ENCODE assay signal across 8 mouse cellular contexts in genomic region chr11:53551754-53552153, GRCm38 (mm10). TPM values are rescaled to one million over a fixed set of nuclear protein-coding genes. Genes with fewer than 3 reads are reported as not detected.
DNase-seq lines count a peak whose midpoint lies in the region; ATAC-seq and TF ChIP-seq lines count a peak whose summit lies in the region.

No protein-coding gene starts in this region.

- TF ChIP-seq POLR2A in kidney, adult 2 months (IDR thresholded peaks at IDR 0.05; ENCODE audit: low read depth, low read length): no peak

- DNase-seq in kidney, adult 2 months: no peak
- DNase-seq in kidney, adult 8-10 months: no peak
- DNase-seq in A20 (ENCODE audit: low read depth, low spot score): peak; percentile 36
- DNase-seq in Muller cell, postnatal 12 days (ENCODE audit: inconsistent ontology term): peak; percentile 39
- peak; percentile 23 for DNase-seq in fat pad, adult 2 months (ENCODE audit: extremely low read depth, low read depth, low spot score)
- no peak for DNase-seq in urinary bladder, postnatal 36 days (ENCODE audit: low spot score in 2 of 2)

- no peaks in the 10 kb centered on the region for H3K4me1 ChIP-seq in kidney, adult 2 months (ENCODE audit: control insufficient read depth, insufficient read depth, low read length)

- no peaks in the 10 kb centered on the region for H3K36me3 ChIP-seq in kidney, adult 2 months (ENCODE audit: control insufficient read depth, insufficient read depth, low read length)

- H3K4me3 ChIP-seq in kidney, adult 2 months (ENCODE audit: insufficient read depth, low read depth, low read length): no peak overlapping the region

- WGBS in kidney, adult 2 months: 70% methylated on average over 12 of the region's 12 CpGs

- ATAC-seq in activated CD4-positive, CD25-positive, alpha-beta regulatory T cell, adult 4 months: no peak
- no peak for ATAC-seq in inflammation-experienced regulatory T-cells, adult 6 months

- 0 out of 2 replicates have a peak, but pooled peaks have one; percentile 21 for TF ChIP-seq CTCF in kidney, adult 2 months (conservative IDR thresholded peaks at IDR 0.05; ENCODE audit: insufficient read depth, insufficient read length, low read depth, low read length)

- no peaks in the 10 kb centered on the region for H3K27me3 ChIP-seq in kidney, adult 2 months (replicated peaks; ENCODE audit: control insufficient read depth, insufficient read depth, low read length)

- H3K27ac ChIP-seq in kidney, adult 2 months (ENCODE audit: insufficient read depth, low read depth, low read length): no peak overlapping the region

RNA-seq across cellular contexts. Expression of gene Kif3a, which starts 15.4 kb away (rescaled TPM):
- 7.4 and 7.5 TPM in 2 replicates for polyA plus RNA-seq in kidney, adult 2 months (2012; rRNA removed)
- 1 to 10 TPM; 5.9 to 7.8 TPM for polyA plus RNA-seq in activated CD4-positive, CD25-positive, alpha-beta regulatory T cell, adult 4 months (2017; shearing (Covaris generic))
- polyA plus RNA-seq in inflammation-experienced regulatory T-cells, adult 6 months (2017; shearing (Covaris generic)): 10 to 100 TPM in 2 of 3 experiments, 1 to 10 TPM in 1; 5.5 to 11.6 (median 11.6) TPM

RNA-seq across cellular contexts. Expression of gene Sept8, which starts 32.7 kb away (rescaled TPM):
- polyA plus RNA-seq in kidney, adult 2 months (2012; rRNA removed): 15.6 and 16.3 TPM in 2 replicates
- polyA plus RNA-seq in activated CD4-positive, CD25-positive, alpha-beta regulatory T cell, adult 4 months (2017; shearing (Covaris generic)): 1 to 10 TPM; 1.0 to 1.4 TPM
- 1 to 10 TPM; 1.1 to 1.2 (median 1.1) TPM for polyA plus RNA-seq in inflammation-experienced regulatory T-cells, adult 6 months (2017; shearing (Covaris generic))

Comparison
In these comparisons a context has a peak if more than half of its experiments do, and no peak if none do; other contexts are left out.
1. DNase-seq: peak in A20 (single experiment), Muller cell, postnatal 12 days (single experiment) and fat pad, adult 2 months (single experiment); none in kidney, adult 2 months (single experiment), kidney, adult 8-10 months (0 of 2) and urinary bladder, postnatal 36 days (0 of 2).